Mouse (Mus musculus): ENCODE results near the gene Gh.

GRCm38 (mm10) chr11:106317801-106318200, 16.1 kb upstream of the Gh start:
- TF ChIP-seq CTCF (IDR thresholded peaks at IDR 0.05; ENCODE audit: control insufficient read depth, insufficient read depth, insufficient replicate concordance, low read depth, low read length), result no peak
- no peak for TF ChIP-seq POLR2A (IDR thresholded peaks at IDR 0.05; ENCODE audit: control insufficient read depth, low read depth, low read length)
